Mouse (Mus musculus) spleen, postnatal 36 days (tissue): ENCODE data around the gene 1810010D01Rik.

Experiments used
- DNase-seq, 2 experiments: peaks; one replicate each; pipeline ENCODE4 v3.0.0; 2022; ENCODE audit warnings: low spot score in 2 of 2, mixed read lengths in 1 of 2

Gene 1810010D01Rik

GRCm38 (mm10) chr7:145176750-145177589, 30.9 kb downstream of the 1810010D01Rik start:
- no peak for DNase-seq

- no peak for DNase-seq
These were observed 34.4 kb downstream of the 1810010D01Rik start for GRCm38 (mm10) chr7:145173563-145173962.

DNA sequence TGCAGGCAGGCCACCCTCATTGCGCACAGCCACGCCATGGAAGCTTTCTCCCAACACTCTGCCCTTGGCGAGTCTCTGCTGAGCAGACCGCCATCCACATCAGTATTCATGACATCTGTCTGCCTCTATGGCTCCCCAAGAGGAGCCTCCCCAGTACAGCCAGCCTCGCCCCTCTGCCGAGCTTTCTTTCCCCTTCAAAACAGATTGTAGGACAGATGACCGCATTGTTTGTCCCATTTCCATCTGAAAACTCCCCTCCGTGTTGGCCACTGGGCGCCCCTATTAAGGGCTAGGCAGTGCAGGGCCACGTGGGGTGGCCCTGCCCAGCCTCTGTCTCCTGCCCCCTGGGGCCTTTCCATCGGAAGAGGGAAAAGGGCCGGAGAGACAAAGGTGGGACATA, 34.8 kb downstream of the 1810010D01Rik start:
- no peak for DNase-seq

DNA sequence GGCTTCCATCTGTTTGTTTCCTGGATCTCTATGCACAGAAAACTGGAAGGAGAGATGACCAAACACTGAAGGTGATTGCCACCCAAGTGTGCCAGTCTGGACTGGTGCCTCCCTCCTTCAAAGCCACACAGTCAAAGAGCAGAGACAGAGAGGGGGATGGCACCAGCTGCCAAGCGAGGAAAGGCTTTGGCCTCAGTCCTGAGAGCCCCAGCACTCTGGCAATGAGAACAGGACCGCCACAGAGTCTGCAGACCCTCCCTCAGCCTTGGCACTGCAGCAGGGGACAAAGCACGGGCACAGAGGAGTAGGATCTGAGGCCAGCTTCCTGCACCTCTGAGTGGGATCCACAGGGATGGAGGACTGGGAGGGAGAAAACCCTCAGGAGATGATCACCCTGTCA, 38.2 kb downstream of the 1810010D01Rik start:
- DNase-seq, result no peak

GRCm38 (mm10) chr7:145159283-145160240, 48.4 kb downstream of the 1810010D01Rik start:
- no peak for DNase-seq
